Mouse (Mus musculus): Measurements from ENCODE around the gene Lair1.
"Not testable (repeated sequence)": the region's sequence is repeated elsewhere in the genome, so short reads cannot be mapped to it uniquely, and the experiment has no call there.

The Lair1 gene

DNA sequence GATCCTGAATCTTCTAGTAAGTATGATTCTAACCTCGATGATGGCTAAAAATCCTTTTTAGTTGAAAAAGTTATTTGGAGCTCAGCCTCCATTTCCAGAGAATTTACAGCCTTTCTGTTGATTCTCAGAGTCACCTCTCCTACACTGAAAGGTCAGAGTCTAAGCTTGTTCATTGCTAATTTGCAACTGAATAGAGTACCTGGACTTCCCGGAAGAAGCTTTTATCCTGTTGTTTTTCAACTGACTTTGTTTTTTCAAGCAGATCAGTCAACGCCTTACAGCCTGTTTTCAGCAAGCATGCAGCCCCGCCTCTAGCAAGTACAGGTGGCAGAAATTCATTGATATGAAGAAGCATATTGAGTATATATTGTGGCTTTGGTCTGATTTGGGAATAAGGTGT lies 59.0 kb downstream of the Lair1 start:
- DNase-seq (ENCODE audit: low spot score) = not testable (repeated sequence)

DNA sequence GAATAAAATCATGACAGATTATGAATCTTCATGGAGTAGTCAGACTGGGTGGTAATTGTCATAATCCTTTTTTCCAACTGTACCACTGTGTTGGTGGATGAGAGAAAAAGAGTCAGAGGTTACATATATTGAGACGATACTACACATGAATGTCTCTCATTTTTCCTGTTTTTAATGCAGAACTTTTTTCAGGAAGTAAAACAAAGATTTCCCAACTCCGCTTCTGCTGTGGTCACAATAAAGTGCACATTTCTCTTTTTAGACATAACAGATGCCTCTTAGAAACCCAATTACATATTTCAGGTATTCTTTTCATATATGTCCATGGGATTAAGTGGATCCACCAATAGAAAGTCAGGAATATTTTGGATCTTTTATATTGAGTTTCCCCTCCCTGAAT lies 101.0 kb downstream of the Lair1 start:
- DNase-seq (ENCODE audit: low spot score) = no peak

DNA sequence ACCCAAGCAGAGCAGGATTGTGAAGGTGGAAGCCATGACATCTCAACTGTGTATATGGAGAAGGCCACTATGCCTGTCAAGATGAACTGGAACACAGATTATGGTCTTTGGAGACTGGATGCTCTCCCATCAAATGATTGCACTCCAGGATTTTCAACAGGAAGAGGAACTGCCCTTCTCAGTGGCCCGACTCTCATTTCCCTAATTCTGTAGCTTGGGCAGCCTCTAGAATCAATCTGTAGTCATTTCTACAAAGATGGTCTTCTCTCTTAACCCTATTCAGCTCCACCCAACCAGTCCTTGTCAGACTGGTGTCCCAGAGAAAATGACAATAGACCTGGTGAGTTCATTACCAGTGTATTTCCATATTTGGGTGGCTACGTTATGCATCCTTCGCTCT lies 105.6 kb downstream of the Lair1 start:
- DNase-seq (ENCODE audit: low spot score) = no peak
